Mouse (Mus musculus): ENCODE measurements around the gene Tmem256. TPM values are rescaled to one million over a fixed set of nuclear protein-coding genes. Genes with fewer than 3 reads are reported as not detected.

The Tmem256 gene
- total and polyA plus RNA-seq, 3 experiments, result 202 to 513 (median 434) TPM

GRCm38 (mm10) chr11:69883527-69884151, 45.3 kb downstream of the Tmem256 start:
- Histone ChIP-seq H3K4me3 (ENCODE audit: low read depth, low read length) (no peak overlapping the region), H3K4me1 (ENCODE audit: insufficient read depth, low read depth, low read length) (peaks cover 80% of the 10 kb centered on the region), H3K9me3 (replicated peaks) (no peaks in the 10 kb centered on the region), H3K27me3 (ENCODE audit: insufficient read depth, low read length) (peaks cover 7% of the 10 kb centered on the region; the same call in 1 of the 2 replicates), H3K36me3 (replicated peaks) (peaks cover 81% of the 10 kb centered on the region)
- DNase-seq (ENCODE audit: low spot score) (no peak), ATAC-seq (ENCODE audit: extremely low read depth, insufficient number of reproducible peaks, low FRiP score, poor library complexity, severe bottlenecking) (no peak)
- TF ChIP-seq POLR2AphosphoS5 (IDR thresholded peaks at IDR 0.05; ENCODE audit: insufficient replicate concordance, low read depth, low read length), result no peak
- no peak for TF ChIP-seq CTCF (IDR thresholded peaks at IDR 0.05; ENCODE audit: low read depth, low read length)
- TF ChIP-seq GATA1 (IDR thresholded peaks at IDR 0.05; ENCODE audit: borderline replicate concordance, low read length), result no peak
- TF ChIP-seq GATA2 (IDR thresholded peaks at IDR 0.05; ENCODE audit: borderline replicate concordance, low read depth, low read length), result no peak
- TF ChIP-seq TAL1 (conservative IDR thresholded peaks at IDR 0.05; ENCODE audit: low read depth, low read length), result no peak

DNA sequence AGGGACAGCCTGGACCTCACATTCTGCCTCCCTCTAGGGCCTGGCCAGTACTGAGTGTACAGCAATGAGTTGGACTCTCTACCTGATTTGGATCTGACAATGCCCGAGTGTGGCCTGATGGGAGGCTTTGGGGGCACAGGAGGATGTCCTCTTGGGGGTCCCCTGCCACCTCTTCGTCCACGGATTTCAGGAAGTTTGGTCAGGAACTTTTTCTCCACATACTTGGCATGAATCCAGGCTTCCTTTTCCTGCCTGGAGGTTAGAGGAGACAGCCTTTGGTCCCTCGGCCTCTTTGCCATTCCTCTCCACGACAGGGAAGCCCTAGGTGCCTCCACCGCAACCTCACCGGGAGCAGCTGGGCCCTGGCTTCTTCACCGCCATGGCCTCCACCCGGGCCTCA, 45.9 kb downstream of the Tmem256 start:
- peaks cover 87% of the 10 kb centered on the region for H3K36me3 ChIP-seq (replicated peaks)
- ATAC-seq (ENCODE audit: extremely low read depth, insufficient number of reproducible peaks, low FRiP score, poor library complexity, severe bottlenecking), result no peak
- H3K27me3 ChIP-seq (ENCODE audit: insufficient read depth, low read length), result peaks cover 6% of the 10 kb centered on the region; the same call in 1 of the 2 replicates
- no peak for DNase-seq (ENCODE audit: low spot score)
- TF ChIP-seq CTCF (IDR thresholded peaks at IDR 0.05; ENCODE audit: low read depth, low read length) (no peak), TAL1 (conservative IDR thresholded peaks at IDR 0.05; ENCODE audit: low read depth, low read length) (no peak), POLR2AphosphoS5 (IDR thresholded peaks at IDR 0.05; ENCODE audit: insufficient replicate concordance, low read depth, low read length) (no peak), GATA1 (IDR thresholded peaks at IDR 0.05; ENCODE audit: borderline replicate concordance, low read length) (no peak), GATA2 (IDR thresholded peaks at IDR 0.05; ENCODE audit: borderline replicate concordance, low read depth, low read length) (no peak)
- no peak overlapping the region for H3K4me3 ChIP-seq (ENCODE audit: low read depth, low read length)
- no peaks in the 10 kb centered on the region for H3K9me3 ChIP-seq (replicated peaks)
- H3K4me1 ChIP-seq (ENCODE audit: insufficient read depth, low read depth, low read length), result peaks cover 74% of the 10 kb centered on the region

DNA sequence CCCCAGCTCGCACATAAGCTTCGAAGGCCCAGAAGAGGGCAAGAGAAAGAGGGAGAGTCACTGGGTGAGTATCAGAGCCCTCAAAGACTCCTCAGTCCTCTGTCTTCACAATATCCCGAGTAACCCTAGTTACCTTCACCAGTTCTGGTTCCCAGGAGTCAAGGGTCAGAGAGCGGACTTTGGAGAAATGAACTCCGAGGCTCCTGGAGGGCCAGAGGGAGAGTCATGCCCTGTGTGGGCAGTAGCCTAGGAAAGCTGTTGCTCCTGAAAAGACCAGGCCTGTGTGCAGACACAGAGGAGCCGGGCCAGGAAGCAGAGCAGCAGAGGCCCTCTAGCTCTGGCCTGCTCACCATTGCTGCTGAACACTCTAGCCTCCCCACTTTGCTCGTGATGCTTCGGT, 46.3 kb downstream of the Tmem256 start:
- ATAC-seq (ENCODE audit: extremely low read depth, insufficient number of reproducible peaks, low FRiP score, poor library complexity, severe bottlenecking), result no peak
- TF ChIP-seq CTCF (IDR thresholded peaks at IDR 0.05; ENCODE audit: low read depth, low read length) (no peak), TAL1 (conservative IDR thresholded peaks at IDR 0.05; ENCODE audit: low read depth, low read length) (no peak), GATA2 (IDR thresholded peaks at IDR 0.05; ENCODE audit: borderline replicate concordance, low read depth, low read length) (no peak), GATA1 (IDR thresholded peaks at IDR 0.05; ENCODE audit: borderline replicate concordance, low read length) (no peak), POLR2AphosphoS5 (IDR thresholded peaks at IDR 0.05; ENCODE audit: insufficient replicate concordance, low read depth, low read length) (no peak)
- no peak overlapping the region for H3K4me3 ChIP-seq (ENCODE audit: low read depth, low read length)
- H3K36me3 ChIP-seq (replicated peaks), result peaks cover 87% of the 10 kb centered on the region
- H3K4me1 ChIP-seq (ENCODE audit: insufficient read depth, low read depth, low read length), result peaks cover 70% of the 10 kb centered on the region
- H3K27me3 ChIP-seq (ENCODE audit: insufficient read depth, low read length), result peaks cover 4% of the 10 kb centered on the region; the same call in 1 of the 2 replicates
- no peaks in the 10 kb centered on the region for H3K9me3 ChIP-seq (replicated peaks)
- no peak for DNase-seq (ENCODE audit: low spot score)

GRCm38 (mm10) chr11:69886907-69887635, 48.8 kb downstream of the Tmem256 start:
- DNase-seq (ENCODE audit: low spot score) (no peak), ATAC-seq (ENCODE audit: extremely low read depth, insufficient number of reproducible peaks, low FRiP score, poor library complexity, severe bottlenecking) (no peak; the same call in 1 of the 2 replicates)
- Histone ChIP-seq H3K36me3 (replicated peaks) (peaks cover 98% of the 10 kb centered on the region), H3K4me3 (ENCODE audit: low read depth, low read length) (peak overlapping the region; percentile 7; the same call in 1 of the 2 replicates), H3K9me3 (replicated peaks) (no peaks in the 10 kb centered on the region), H3K27me3 (ENCODE audit: insufficient read depth, low read length) (no peaks in the 10 kb centered on the region), H3K4me1 (ENCODE audit: insufficient read depth, low read depth, low read length) (peaks cover 60% of the 10 kb centered on the region)
- TF ChIP-seq POLR2AphosphoS5 (IDR thresholded peaks at IDR 0.05; ENCODE audit: insufficient replicate concordance, low read depth, low read length) (no peak), TAL1 (conservative IDR thresholded peaks at IDR 0.05; ENCODE audit: low read depth, low read length) (peak; percentile 52)

Other genes starting within 250 kb of the Tmem256 start
Only the 20 nearest of the 42 such genes appear.
- gene Polr2a, start 79.9 kb upstream of the Tmem256 start, total RNA-seq (2014; fragmentation: Nextera tagmentation), result 192 and 251 TPM in 2 replicates
- 21.3 and 26.2 TPM in 2 replicates for gene Polr2a, start 79.9 kb upstream of the Tmem256 start, total RNA-seq (2017)
- gene Polr2a, start 79.9 kb upstream of the Tmem256 start, polyA plus RNA-seq (2012), result 116 and 119 TPM in 2 replicates
- gene Slc35g3, start 76.5 kb upstream of the Tmem256 start, total RNA-seq (2014; fragmentation: Nextera tagmentation), result 1.1 TPM in 1 of 2 replicates, not detected in the other
- gene Slc35g3, start 76.5 kb upstream of the Tmem256 start, total RNA-seq (2017), result 0.27 TPM in 1 of 2 replicates, not detected in the other
- 0.18 TPM in 2 replicates for gene Slc35g3, start 76.5 kb upstream of the Tmem256 start, polyA plus RNA-seq (2012)
- 18.4 and 19.0 TPM in 2 replicates for gene Zbtb4, start 72.6 kb upstream of the Tmem256 start, total RNA-seq (2014; fragmentation: Nextera tagmentation)
- gene Zbtb4, start 72.6 kb upstream of the Tmem256 start, total RNA-seq (2017), result 5.6 and 8.6 TPM in 2 replicates
- gene Zbtb4, start 72.6 kb upstream of the Tmem256 start, polyA plus RNA-seq (2012), result 13.0 and 13.4 TPM in 2 replicates
- 2.3 and 2.8 TPM in 2 replicates for gene Chrnb1, start 42.6 kb upstream of the Tmem256 start, total RNA-seq (2014; fragmentation: Nextera tagmentation)
- 1.1 and 1.2 TPM in 2 replicates for gene Chrnb1, start 42.6 kb upstream of the Tmem256 start, total RNA-seq (2017)
- 0.39 and 0.50 TPM in 2 replicates for gene Chrnb1, start 42.6 kb upstream of the Tmem256 start, polyA plus RNA-seq (2012)
- gene Fgf11, start 36.7 kb upstream of the Tmem256 start, total RNA-seq (2014; fragmentation: Nextera tagmentation), result 24.9 and 28.9 TPM in 2 replicates
- 3.6 and 4.2 TPM in 2 replicates for gene Fgf11, start 36.7 kb upstream of the Tmem256 start, total RNA-seq (2017)
- 7.7 and 8.6 TPM in 2 replicates for gene Fgf11, start 36.7 kb upstream of the Tmem256 start, polyA plus RNA-seq (2012)
- gene Tmem102, start 32.9 kb upstream of the Tmem256 start, total RNA-seq (2014; fragmentation: Nextera tagmentation), result not detected in 2 replicates
- gene Tmem102, start 32.9 kb upstream of the Tmem256 start, total RNA-seq (2017), result not detected in 2 replicates
- not detected in 2 replicates for gene Tmem102, start 32.9 kb upstream of the Tmem256 start, polyA plus RNA-seq (2012)
- gene Gm39566, start 23.2 kb upstream of the Tmem256 start, total RNA-seq (2014; fragmentation: Nextera tagmentation), result not detected in 2 replicates
- 0.05 and 0.06 TPM in 2 replicates for gene Gm39566, start 23.2 kb upstream of the Tmem256 start, total RNA-seq (2017)
- not detected in 2 replicates for gene Gm39566, start 23.2 kb upstream of the Tmem256 start, polyA plus RNA-seq (2012)
- gene Spem2, start 20.0 kb upstream of the Tmem256 start, total RNA-seq (2014; fragmentation: Nextera tagmentation), result not detected in 2 replicates
- not detected in 2 replicates for gene Spem2, start 20.0 kb upstream of the Tmem256 start, total RNA-seq (2017)
- not detected in 2 replicates for gene Spem2, start 20.0 kb upstream of the Tmem256 start, polyA plus RNA-seq (2012)
- not detected in 2 replicates for gene Spem1, start 16.3 kb upstream of the Tmem256 start, total RNA-seq (2014; fragmentation: Nextera tagmentation)
- 0.11 TPM in 1 of 2 replicates, not detected in the other for gene Spem1, start 16.3 kb upstream of the Tmem256 start, total RNA-seq (2017)
- gene Spem1, start 16.3 kb upstream of the Tmem256 start, polyA plus RNA-seq (2012), result not detected in 2 replicates
- gene Nlgn2, start 730 bp upstream of the Tmem256 start, total RNA-seq (2014; fragmentation: Nextera tagmentation), result 3.0 and 6.8 TPM in 2 replicates
- gene Nlgn2, start 730 bp upstream of the Tmem256 start, total RNA-seq (2017), result 0.93 and 1.5 TPM in 2 replicates
- 3.1 and 3.5 TPM in 2 replicates for gene Nlgn2, start 730 bp upstream of the Tmem256 start, polyA plus RNA-seq (2012)
- gene Plscr3, start 7.9 kb downstream of the Tmem256 start, total RNA-seq (2014; fragmentation: Nextera tagmentation), result 26.2 and 32.3 TPM in 2 replicates
- 9.3 and 12.1 TPM in 2 replicates for gene Plscr3, start 7.9 kb downstream of the Tmem256 start, total RNA-seq (2017)
- gene Plscr3, start 7.9 kb downstream of the Tmem256 start, polyA plus RNA-seq (2012), result 54.2 and 61.1 TPM in 2 replicates
- gene Tnk1, start 20.2 kb downstream of the Tmem256 start, total RNA-seq (2014; fragmentation: Nextera tagmentation), result 4.3 and 9.0 TPM in 2 replicates
- gene Tnk1, start 20.2 kb downstream of the Tmem256 start, total RNA-seq (2017), result 0.82 and 1.5 TPM in 2 replicates
- 0.47 and 0.95 TPM in 2 replicates for gene Tnk1, start 20.2 kb downstream of the Tmem256 start, polyA plus RNA-seq (2012)
- not detected in 2 replicates for gene Tmem95, start 39.5 kb downstream of the Tmem256 start, total RNA-seq (2014; fragmentation: Nextera tagmentation)
- gene Tmem95, start 39.5 kb downstream of the Tmem256 start, total RNA-seq (2017), result not detected in 2 replicates
- gene Tmem95, start 39.5 kb downstream of the Tmem256 start, polyA plus RNA-seq (2012), result not detected in 2 replicates
- gene Kctd11, start 42.9 kb downstream of the Tmem256 start, total RNA-seq (2014; fragmentation: Nextera tagmentation), result 0.90 TPM in 1 of 2 replicates, not detected in the other
- 0.52 and 0.55 TPM in 2 replicates for gene Kctd11, start 42.9 kb downstream of the Tmem256 start, total RNA-seq (2017)
- 0.34 and 0.39 TPM in 2 replicates for gene Kctd11, start 42.9 kb downstream of the Tmem256 start, polyA plus RNA-seq (2012)
- 94.6 and 98.7 TPM in 2 replicates for gene Acap1, start 57.0 kb downstream of the Tmem256 start, total RNA-seq (2014; fragmentation: Nextera tagmentation)
- 103 and 118 TPM in 2 replicates for gene Acap1, start 57.0 kb downstream of the Tmem256 start, total RNA-seq (2017)
- gene Acap1, start 57.0 kb downstream of the Tmem256 start, polyA plus RNA-seq (2012), result 184 and 216 TPM in 2 replicates
- 6.6 and 7.2 TPM in 2 replicates for gene 2810408A11Rik, start 62.5 kb downstream of the Tmem256 start, total RNA-seq (2014; fragmentation: Nextera tagmentation)
- 1.7 and 4.4 TPM in 2 replicates for gene 2810408A11Rik, start 62.5 kb downstream of the Tmem256 start, total RNA-seq (2017)
- 0.62 and 1.2 TPM in 2 replicates for gene 2810408A11Rik, start 62.5 kb downstream of the Tmem256 start, polyA plus RNA-seq (2012)
- gene Neurl4, start 62.6 kb downstream of the Tmem256 start, total RNA-seq (2014; fragmentation: Nextera tagmentation), result 25.7 and 39.6 TPM in 2 replicates
- gene Neurl4, start 62.6 kb downstream of the Tmem256 start, total RNA-seq (2017), result 27.2 and 30.2 TPM in 2 replicates
- gene Neurl4, start 62.6 kb downstream of the Tmem256 start, polyA plus RNA-seq (2012), result 87.0 and 110 TPM in 2 replicates
- gene Gps2, start 75.4 kb downstream of the Tmem256 start, total RNA-seq (2014; fragmentation: Nextera tagmentation), result 305 and 344 TPM in 2 replicates
- gene Gps2, start 75.4 kb downstream of the Tmem256 start, total RNA-seq (2017), result 44.9 and 45.8 TPM in 2 replicates
- 203 and 216 TPM in 2 replicates for gene Gps2, start 75.4 kb downstream of the Tmem256 start, polyA plus RNA-seq (2012)
- 1,285 and 1,536 TPM in 2 replicates for gene Eif5a, start 83.4 kb downstream of the Tmem256 start, total RNA-seq (2014; fragmentation: Nextera tagmentation)
- gene Eif5a, start 83.4 kb downstream of the Tmem256 start, total RNA-seq (2017), result 763 and 764 TPM in 2 replicates
- 2,879 and 2,909 TPM in 2 replicates for gene Eif5a, start 83.4 kb downstream of the Tmem256 start, polyA plus RNA-seq (2012)
- 1.4 and 1.6 TPM in 2 replicates for gene Ybx2, start 97.3 kb downstream of the Tmem256 start, total RNA-seq (2014; fragmentation: Nextera tagmentation)
- 0.23 TPM in 1 of 2 replicates, not detected in the other for gene Ybx2, start 97.3 kb downstream of the Tmem256 start, total RNA-seq (2017)
- gene Ybx2, start 97.3 kb downstream of the Tmem256 start, polyA plus RNA-seq (2012), result 0.04 TPM in 1 of 2 replicates, not detected in the other